Mouse (Mus musculus): ENCODE data around the gene Icmt.
A peak's percentile ranks its signal among the peaks of the same experiment; 100 is the strongest.

Gene Icmt

GRCm38 (mm10) chr4:152300375-152300774 is 3.3 kb downstream of the Icmt start:
- DNase-seq (ENCODE audit: low read depth, low spot score) = no peak

GRCm38 (mm10) chr4:152302012-152302411 is 5.0 kb downstream of the Icmt start:
- no peak for DNase-seq (ENCODE audit: low read depth, low spot score)

- no peak for DNase-seq (ENCODE audit: low read depth, low spot score)
Observed at GRCm38 (mm10) chr4:152303172-152303571, 6.1 kb downstream of the Icmt start.

- no peak for DNase-seq (ENCODE audit: low read depth, low spot score)
Observed at GRCm38 (mm10) chr4:152304685-152305084, 7.7 kb downstream of the Icmt start.

- no peak for DNase-seq (ENCODE audit: low read depth, low spot score)
Observed at GRCm38 (mm10) chr4:152305991-152306390, 9.0 kb downstream of the Icmt start.

- DNase-seq (ENCODE audit: low read depth, low spot score) = no peak
Observed at GRCm38 (mm10) chr4:152307542-152307941, 10.5 kb downstream of the Icmt start.

GRCm38 (mm10) chr4:152312186-152312585 is 15.2 kb downstream of the Icmt start:
- no peak for DNase-seq (ENCODE audit: low read depth, low spot score)

- DNase-seq (ENCODE audit: low read depth, low spot score) = no peak
Observed at GRCm38 (mm10) chr4:152313211-152313632, 16.2 kb downstream of the Icmt start.

- no peak for DNase-seq (ENCODE audit: low read depth, low spot score)
Observed at GRCm38 (mm10) chr4:152313934-152314333, 16.9 kb downstream of the Icmt start.

- no peak for DNase-seq (ENCODE audit: low read depth, low spot score)
Observed at GRCm38 (mm10) chr4:152315498-152316213, 18.6 kb downstream of the Icmt start.

- DNase-seq (ENCODE audit: low read depth, low spot score) = no peak
Observed at GRCm38 (mm10) chr4:152317631-152318033, 20.6 kb downstream of the Icmt start.

- DNase-seq (ENCODE audit: low read depth, low spot score) = peak; percentile 44
Observed at GRCm38 (mm10) chr4:152318517-152319234, 21.6 kb downstream of the Icmt start, which contains the start of gene Rnf207. Gene Rnf207 (minus strand): TSS chr4:152318993.

- no peak for DNase-seq (ENCODE audit: low read depth, low spot score)
Observed at GRCm38 (mm10) chr4:152321464-152321863, 24.4 kb downstream of the Icmt start.

- no peak for DNase-seq (ENCODE audit: low read depth, low spot score)
Observed at GRCm38 (mm10) chr4:152324641-152325562, 27.9 kb downstream of the Icmt start.

GRCm38 (mm10) chr4:152325574-152326411 is 28.8 kb downstream of the Icmt start, which contains the start of gene Rpl22:
Gene Rpl22 (plus strand): TSS chr4:152325742.
- peak; percentile 98 for DNase-seq (ENCODE audit: low read depth, low spot score)

GRCm38 (mm10) chr4:152326543-152326942 is 29.5 kb downstream of the Icmt start:
- no peak for DNase-seq (ENCODE audit: low read depth, low spot score)

- peak; percentile 49 for DNase-seq (ENCODE audit: low read depth, low spot score)
Observed at GRCm38 (mm10) chr4:152328691-152329090, 31.7 kb downstream of the Icmt start.

- peak; percentile 81 for DNase-seq (ENCODE audit: low read depth, low spot score)
Observed at GRCm38 (mm10) chr4:152332952-152333351, 35.9 kb downstream of the Icmt start.

GRCm38 (mm10) chr4:152333587-152333986 is 36.6 kb downstream of the Icmt start:
- no peak for DNase-seq (ENCODE audit: low read depth, low spot score)

- DNase-seq (ENCODE audit: low read depth, low spot score) = no peak
Observed at GRCm38 (mm10) chr4:152337772-152338171, 40.7 kb downstream of the Icmt start.

Data from mesoderm, embryonic 11.5 days (tissue).